Mouse (Mus musculus) midbrain, embryonic 16.5 days (tissue): ENCODE results near the gene Gast. TPM values are rescaled to one million over a fixed set of nuclear protein-coding genes. Genes with fewer than 3 reads are reported as not detected.
A peak's percentile ranks its signal among the peaks of the same experiment; 100 is the strongest.
"Not testable (repeated sequence)": the region's sequence is repeated elsewhere in the genome, so short reads cannot be mapped to it uniquely, and the experiment has no call there.

Experiments
- ATAC-seq: fragments of 200-750 bp; cut with Nextera tagmentation; 2 replicates; pipeline ENCODE4 v1.8.0; 2017; ENCODE audit warnings: moderate TSS enrichment
- H3K27ac ChIP-seq: fragments of 300-500 bp; sonication (generic); 2 replicates; pipeline ENCODE4 v1.5.1; 2014; ENCODE audit warnings: mild to moderate bottlenecking, low read length, mixed read lengths
- H3K27me3 ChIP-seq: fragments of 300-500 bp; sonication (generic); 2 replicates; pipeline ENCODE4 v1.6.1; 2014; ENCODE audit warnings: low read depth, low read length, mixed read lengths; ENCODE audit not compliant: control insufficient read depth, insufficient read depth
- H3K36me3 ChIP-seq: fragments of 300-500 bp; sonication (generic); 2 replicates; pipeline ENCODE4 v1.6.1; 2014; ENCODE audit warnings: mild to moderate bottlenecking, low read length, moderate library complexity, mixed read lengths; ENCODE audit not compliant: control insufficient read depth, insufficient read depth
- H3K4me1 ChIP-seq: fragments of 300-500 bp; sonication (generic); 2 replicates; pipeline ENCODE4 v1.6.1; 2014; ENCODE audit warnings: mild to moderate bottlenecking, low read length, mixed read lengths; ENCODE audit not compliant: control insufficient read depth, insufficient read depth
- H3K4me2 ChIP-seq: fragments of 300-500 bp; sonication (generic); 2 replicates; pipeline ENCODE4 v1.6.1; 2014; ENCODE audit warnings: mild to moderate bottlenecking, low read length, mixed read lengths
- H3K4me3 ChIP-seq: fragments of 300-500 bp; sonication (generic); 2 replicates; pipeline ENCODE4 v1.5.1; 2014; ENCODE audit warnings: low read depth, mild to moderate bottlenecking, low read length, moderate library complexity, mixed read lengths
- H3K9ac ChIP-seq: fragments of 300-500 bp; sonication (generic); 2 replicates; pipeline ENCODE4 v1.6.1; 2014; ENCODE audit warnings: low read depth, low read length, mixed read lengths
- H3K9me3 ChIP-seq: fragments of 300-500 bp; sonication (generic); replicated peaks from 2 replicates; pipeline ENCODE4 v1.6.1; 2014; ENCODE audit warnings: mild to moderate bottlenecking, low read length, mixed read lengths; ENCODE audit not compliant: control insufficient read depth, poor library complexity, severe bottlenecking
- WGBS: fragments of 180-500 bp; shearing (Covaris S2); extraction: QIAGEN DNeasy Blood & Tissue Kit; methylation state at CpG from one replicate; pipeline ENCODE4 v1.1.7; 2014; 5-methylcytosine and 5-hydroxymethylcytosine counted together
- polyA plus RNA-seq: library from polyadenylated mRNA; unstranded; fragments of >200 nt; fragmentation: Nextera tagmentation; extraction: Ambion mirVana; gene quantifications from 2 replicates; pipeline ENCODE4 v1.2.1, GENCODE M21; 2015

Gast gene
- polyA plus RNA-seq, 1 experiment from 2014 or later, result 0.46 TPM

- 67% methylated on average over 11 of the region's 11 CpGs for WGBS
- Histone ChIP-seq H3K9me3 (no peaks in the 10 kb centered on the region), H3K4me3 (no peak overlapping the region), H3K27me3 (no peaks in the 10 kb centered on the region), H3K27ac (peak overlapping the region; percentile 24; the same call in 1 of the 2 replicates), H3K9ac (no peak overlapping the region), H3K4me1 (peaks cover 14% of the 10 kb centered on the region; the same call in 1 of the 2 replicates), H3K4me2 (no peak overlapping the region), H3K36me3 (peaks cover 8% of the 10 kb centered on the region)
- ATAC-seq, result no peak
Measured at GRCm38 (mm10) chr11:100325062-100325629, 9.1 kb upstream of the Gast start.

GRCm38 (mm10) chr11:100327316-100327715, 6.9 kb upstream of the Gast start:
- no peaks in the 10 kb centered on the region for H3K9me3 ChIP-seq
- no peak overlapping the region for H3K4me2 ChIP-seq
- no peak for ATAC-seq
- H3K27ac ChIP-seq, result peak overlapping the region; percentile 70
- no peak overlapping the region for H3K9ac ChIP-seq
- no peaks in the 10 kb centered on the region for H3K27me3 ChIP-seq
- H3K4me3 ChIP-seq, result no peak overlapping the region
- peaks cover 19% of the 10 kb centered on the region for H3K4me1 ChIP-seq
- H3K36me3 ChIP-seq, result peaks cover 3% of the 10 kb centered on the region
- 45% methylated on average over 11 of the region's 11 CpGs for WGBS

GRCm38 (mm10) chr11:100327761-100328160, 6.4 kb upstream of the Gast start:
- H3K4me3 ChIP-seq, result no peak overlapping the region
- no peak for ATAC-seq
- no peaks in the 10 kb centered on the region for H3K27me3 ChIP-seq
- no peaks in the 10 kb centered on the region for H3K9me3 ChIP-seq
- WGBS, result 93% methylated on average over 6 of the region's 6 CpGs
- H3K9ac ChIP-seq, result no peak overlapping the region
- H3K27ac ChIP-seq, result peak overlapping the region; percentile 68
- no peak overlapping the region for H3K4me2 ChIP-seq
- H3K36me3 ChIP-seq, result no peaks in the 10 kb centered on the region
- peaks cover 23% of the 10 kb centered on the region for H3K4me1 ChIP-seq

GRCm38 (mm10) chr11:100330235-100330634, 4.0 kb upstream of the Gast start:
- H3K4me3 ChIP-seq, result no peak overlapping the region
- 57% methylated on average over 16 of the region's 16 CpGs for WGBS
- H3K4me2 ChIP-seq, result no peak overlapping the region
- ATAC-seq, result no peak
- H3K4me1 ChIP-seq, result peaks cover 35% of the 10 kb centered on the region
- peak overlapping the region; percentile 42; the same call in 1 of the 2 replicates for H3K27ac ChIP-seq
- no peaks in the 10 kb centered on the region for H3K27me3 ChIP-seq
- 0 out of 2 replicates have a peak overlapping the region, but pooled peaks have one; percentile 20 for H3K9ac ChIP-seq
- H3K36me3 ChIP-seq, result no peaks in the 10 kb centered on the region
- H3K9me3 ChIP-seq, result no peaks in the 10 kb centered on the region

DNA sequence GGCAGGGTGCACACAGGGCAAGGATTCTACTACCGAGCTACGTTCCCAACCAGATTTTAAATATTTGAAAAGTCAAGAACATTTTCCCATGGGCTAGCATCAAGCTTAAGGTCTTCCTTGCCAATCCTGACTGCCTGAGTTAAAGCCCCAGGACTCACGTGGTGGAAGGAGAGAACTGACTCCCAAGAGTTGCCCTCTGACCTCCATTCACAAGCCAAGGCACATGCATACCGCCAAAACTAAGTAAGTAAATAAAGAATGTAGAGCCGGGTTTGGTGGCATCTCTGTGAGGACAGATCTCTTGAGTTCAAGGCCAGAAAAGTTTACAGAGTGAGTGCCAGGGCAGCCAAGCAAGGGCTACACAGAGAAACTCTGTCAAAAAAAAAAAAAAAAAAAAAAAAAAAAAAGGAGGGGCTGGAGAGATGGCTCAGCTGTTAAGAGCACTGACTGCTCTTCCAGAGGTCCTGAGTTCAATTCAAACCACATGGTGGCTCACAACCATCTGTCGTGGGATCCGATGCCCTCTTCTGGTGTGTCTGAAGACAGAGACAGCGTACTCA, 3.3 kb upstream of the Gast start:
- not testable (repeated sequence) for ATAC-seq, H3K4me3 ChIP-seq, H3K4me2 ChIP-seq, H3K27me3 ChIP-seq, H3K9me3 ChIP-seq, H3K36me3 ChIP-seq, H3K9ac ChIP-seq
- WGBS, result 57% methylated on average over 8 of the region's 8 CpGs
- Histone ChIP-seq H3K27ac (peak overlapping the region; percentile 42; the same call in 1 of the 2 replicates), H3K4me1 (peaks cover 38% of the 10 kb centered on the region)

GRCm38 (mm10) chr11:100332766-100333515, 1.3 kb upstream of the Gast start:
- H3K9me3 ChIP-seq, result no peaks in the 10 kb centered on the region
- WGBS, result 18% methylated on average over 9 of the region's 9 CpGs
- H3K4me3 ChIP-seq, result no peak overlapping the region
- H3K9ac ChIP-seq, result peak overlapping the region; percentile 16; the same call in 1 of the 2 replicates
- H3K4me1 ChIP-seq, result peaks cover 42% of the 10 kb centered on the region
- no peaks in the 10 kb centered on the region for H3K36me3 ChIP-seq
- H3K4me2 ChIP-seq, result peak overlapping the region; percentile 39
- H3K27me3 ChIP-seq, result no peaks in the 10 kb centered on the region
- peak overlapping the region; percentile 94 for H3K27ac ChIP-seq
- peak; percentile 88 for ATAC-seq

DNA sequence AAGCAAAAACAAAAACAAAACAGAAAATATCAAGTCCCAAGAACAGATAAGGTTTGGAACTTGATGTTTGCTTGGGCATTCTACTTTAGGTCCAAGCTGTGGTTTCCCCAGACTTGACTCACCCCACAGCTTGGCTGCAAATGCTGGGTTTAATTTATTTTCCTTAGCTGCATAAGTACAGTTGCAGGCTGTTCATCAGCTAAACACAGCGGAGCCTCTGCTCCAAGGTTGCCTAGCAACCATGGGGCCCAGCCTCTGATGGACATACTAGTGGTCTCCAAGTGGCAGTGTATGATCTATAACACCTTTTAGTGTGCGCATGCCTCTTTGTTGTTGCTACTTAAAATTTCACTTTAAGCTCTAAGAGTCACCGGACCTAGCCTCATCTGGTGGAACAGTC, 1.5 kb downstream of the Gast start:
- Histone ChIP-seq H3K4me3 (no peak overlapping the region), H3K4me2 (no peak overlapping the region), H3K27ac (peak overlapping the region; percentile 94), H3K27me3 (no peaks in the 10 kb centered on the region), H3K36me3 (no peaks in the 10 kb centered on the region), H3K4me1 (peaks cover 33% of the 10 kb centered on the region), H3K9me3 (no peaks in the 10 kb centered on the region), H3K9ac (no peak overlapping the region)
- 34% methylated on average over 3 of the region's 3 CpGs for WGBS
- no peak for ATAC-seq

DNA sequence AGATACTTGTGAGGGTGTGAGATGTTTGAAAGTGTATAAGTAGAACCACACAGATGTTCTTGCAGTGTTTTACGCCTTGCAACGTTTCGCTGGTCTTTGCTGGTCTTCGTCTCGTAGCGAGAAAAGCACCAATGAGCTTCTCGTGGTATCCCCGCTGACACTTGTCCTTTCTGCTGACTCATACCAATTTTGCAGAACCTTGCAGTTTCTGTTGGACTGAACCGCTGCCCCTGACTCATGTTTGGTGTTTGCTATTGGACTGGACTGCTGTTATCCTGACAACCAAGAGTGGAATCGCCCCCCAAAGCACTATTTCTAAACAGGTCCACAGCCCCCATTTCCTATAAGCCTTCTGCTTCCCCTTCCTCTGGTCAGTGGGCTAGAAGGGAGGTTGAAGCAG, 10.1 kb downstream of the Gast start:
- H3K27me3 ChIP-seq, result no peaks in the 10 kb centered on the region
- no peak overlapping the region for H3K4me3 ChIP-seq
- no peaks in the 10 kb centered on the region for H3K9me3 ChIP-seq
- no peak overlapping the region for H3K4me2 ChIP-seq
- H3K9ac ChIP-seq, result no peak overlapping the region
- H3K4me1 ChIP-seq, result 0 out of 2 replicates have a peak, but pooled peaks cover 5% of the 10 kb centered on the region
- whole genome bisulfite sequencing, result 95% methylated on average over 10 of the region's 10 CpGs
- H3K27ac ChIP-seq, result no peak overlapping the region
- 0 out of 2 replicates have a peak, but pooled peaks cover 2% of the 10 kb centered on the region for H3K36me3 ChIP-seq
- no peak for ATAC-seq
